Mouse (Mus musculus) kidney, embryonic 15.5 days (tissue): ENCODE measurements at regions not wholly inside any gene's neighbourhood (a gene's known extent, or its start where the extent isn't known, plus 50 kb on each side); places are given as distances from the start of the nearest gene placed in this dataset.
A peak's percentile ranks its signal among the peaks of the same experiment; 100 is the strongest.

Experiments used
- ATAC-seq: fragments of 200-750 bp; cut with Nextera tagmentation; replicated peaks from 2 replicates; pipeline ENCODE4 v1.8.0; 2017; ENCODE audit warnings: moderate TSS enrichment; ENCODE audit not compliant: low FRiP score
- H3K27ac ChIP-seq: fragments of 300-500 bp; sonication (generic); 2 replicates; pipeline ENCODE4 v1.5.1; 2015; ENCODE audit warnings: mild to moderate bottlenecking, inconsistent platforms
- H3K27me3 ChIP-seq: fragments of 300-500 bp; sonication (generic); 2 replicates; pipeline ENCODE4 v1.6.1; 2015; ENCODE audit warnings: inconsistent platforms
- H3K36me3 ChIP-seq: fragments of 300-500 bp; sonication (generic); 2 replicates; pipeline ENCODE4 v1.6.1; 2015; ENCODE audit warnings: inconsistent platforms
- H3K4me1 ChIP-seq: fragments of 300-500 bp; sonication (generic); 2 replicates; pipeline ENCODE4 v1.6.1; 2015; ENCODE audit warnings: inconsistent platforms
- H3K4me2 ChIP-seq: fragments of 300-500 bp; sonication (generic); 2 replicates; pipeline ENCODE4 v1.6.1; 2015; ENCODE audit warnings: moderate library complexity, mild to moderate bottlenecking, inconsistent platforms
- H3K4me3 ChIP-seq: fragments of 300-500 bp; sonication (generic); replicated peaks from 2 replicates; pipeline ENCODE4 v1.5.1; 2015; ENCODE audit warnings: mild to moderate bottlenecking, inconsistent platforms
- H3K9ac ChIP-seq: fragments of 300-500 bp; sonication (generic); 2 replicates; pipeline ENCODE4 v1.6.1; 2015; ENCODE audit warnings: mild to moderate bottlenecking, inconsistent platforms
- H3K9me3 ChIP-seq: fragments of 300-500 bp; sonication (generic); replicated peaks from 2 replicates; pipeline ENCODE4 v1.6.1; 2016; ENCODE audit warnings: inconsistent platforms
- WGBS: fragments of 180-500 bp; shearing (Covaris S2); methylation state at CpG from one replicate; pipeline ENCODE4 v1.1.7; 2015; ENCODE audit warnings: mixed read lengths; 5-methylcytosine and 5-hydroxymethylcytosine counted together

DNA sequence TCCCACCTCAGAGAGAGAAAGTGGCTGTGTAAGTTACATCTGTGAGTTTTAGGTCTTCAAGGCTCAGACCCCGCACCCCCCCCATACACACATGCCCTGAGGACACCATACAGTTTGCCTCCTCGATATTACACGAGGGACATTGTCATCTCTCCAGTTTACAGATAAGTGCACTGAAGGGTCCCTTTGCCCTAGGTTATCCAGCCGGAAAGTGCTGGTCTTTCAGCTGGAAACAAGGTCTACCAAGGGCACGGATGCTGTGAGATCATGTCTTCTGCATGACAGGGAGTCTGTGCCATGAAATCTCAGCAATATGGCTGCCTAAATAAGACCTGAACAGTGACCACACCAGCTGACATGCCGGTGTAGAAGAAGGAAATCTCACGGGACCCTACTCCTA is 329.8 kb downstream of the Gm49356 start:
- Histone ChIP-seq H3K9ac (no peak overlapping the region), H3K36me3 (no peaks in the 10 kb centered on the region), H3K27me3 (no peaks in the 10 kb centered on the region), H3K4me2 (no peak overlapping the region), H3K4me3 (no peak overlapping the region), H3K27ac (no peak overlapping the region), H3K9me3 (no peaks in the 10 kb centered on the region), H3K4me1 (no peaks in the 10 kb centered on the region)
- ATAC-seq: no peak
- WGBS: 79% methylated on average over 7 of the region's 7 CpGs

DNA sequence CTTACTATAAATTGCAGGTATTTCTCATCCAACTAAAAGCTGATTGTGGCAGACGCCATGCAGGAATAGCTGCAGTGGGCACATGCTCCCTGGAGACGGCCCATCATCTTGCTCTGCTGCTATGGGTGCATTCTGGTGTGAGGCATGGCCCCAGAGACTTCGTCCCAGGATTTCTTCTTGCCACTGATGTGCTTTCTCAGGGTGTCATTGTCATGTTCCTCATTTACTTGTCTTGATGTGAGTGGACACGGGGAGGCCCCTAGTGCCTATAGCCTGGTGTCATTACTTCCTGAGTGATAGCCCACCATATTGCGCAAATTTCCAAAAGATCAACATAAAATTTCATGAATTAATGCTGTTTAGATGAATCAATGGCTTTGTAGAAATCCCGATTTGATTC is 336.5 kb downstream of the Gm49356 start:
- H3K4me3 ChIP-seq: no peak overlapping the region
- no peaks in the 10 kb centered on the region for H3K9me3 ChIP-seq
- no peak for ATAC-seq
- H3K27ac ChIP-seq: no peak overlapping the region
- no peak overlapping the region for H3K9ac ChIP-seq
- H3K4me1 ChIP-seq: no peaks in the 10 kb centered on the region
- WGBS: 89% methylated on average over 6 of the region's 6 CpGs
- no peaks in the 10 kb centered on the region for H3K36me3 ChIP-seq
- no peaks in the 10 kb centered on the region for H3K27me3 ChIP-seq
- no peak overlapping the region for H3K4me2 ChIP-seq

DNA sequence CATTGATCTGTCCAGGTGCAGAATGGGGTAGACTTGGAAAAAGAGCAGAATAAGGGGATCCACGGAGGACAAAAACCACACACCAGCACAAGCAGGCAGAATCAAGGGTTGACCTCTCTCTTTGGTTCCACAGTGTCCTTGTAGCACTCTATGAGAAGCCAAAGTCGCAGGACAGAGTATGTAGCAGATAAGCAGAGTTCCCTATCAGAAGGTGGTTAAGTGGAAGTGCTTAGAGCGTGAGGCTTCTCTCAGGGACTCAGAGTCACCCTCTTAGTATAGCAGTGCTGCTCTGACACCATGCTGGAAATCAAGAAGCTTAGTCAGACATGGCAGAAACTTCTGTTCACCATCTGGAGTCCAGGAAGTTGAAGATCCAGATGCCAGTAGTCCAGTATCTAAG is 338.2 kb downstream of the Gm49356 start:
- no peak overlapping the region for H3K27ac ChIP-seq
- H3K9ac ChIP-seq: no peak overlapping the region
- H3K4me1 ChIP-seq: no peaks in the 10 kb centered on the region
- H3K27me3 ChIP-seq: no peaks in the 10 kb centered on the region
- H3K36me3 ChIP-seq: no peaks in the 10 kb centered on the region
- H3K9me3 ChIP-seq: no peaks in the 10 kb centered on the region
- 89% methylated on average over 3 of the region's 3 CpGs for WGBS
- H3K4me2 ChIP-seq: no peak overlapping the region
- ATAC-seq: no peak
- H3K4me3 ChIP-seq: no peak overlapping the region

DNA sequence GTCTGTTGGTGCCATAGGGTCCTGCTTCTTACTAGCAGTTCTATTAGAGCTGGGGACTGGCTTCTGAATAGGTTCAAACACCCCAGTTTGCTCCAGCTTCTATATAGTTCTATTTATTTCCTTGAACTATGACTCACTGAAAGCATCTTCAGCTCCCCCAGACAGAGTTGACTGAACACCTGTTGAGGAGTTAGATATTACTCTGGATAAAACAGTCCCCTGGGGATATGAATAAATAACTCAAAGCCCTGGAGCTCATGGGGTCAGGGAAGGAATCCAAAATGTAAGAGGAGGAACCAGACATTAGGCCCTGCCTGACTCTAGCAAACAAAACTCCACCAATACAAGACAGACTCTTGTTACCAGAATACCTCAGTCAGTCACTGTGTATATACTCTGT is 341.4 kb downstream of the Gm49356 start:
- no peaks in the 10 kb centered on the region for H3K4me1 ChIP-seq
- no peak overlapping the region for H3K4me2 ChIP-seq
- H3K27ac ChIP-seq: no peak overlapping the region
- H3K4me3 ChIP-seq: no peak overlapping the region
- no peak for ATAC-seq
- H3K9me3 ChIP-seq: no peaks in the 10 kb centered on the region
- H3K9ac ChIP-seq: no peak overlapping the region
- no peaks in the 10 kb centered on the region for H3K36me3 ChIP-seq
- no peaks in the 10 kb centered on the region for H3K27me3 ChIP-seq

- no peaks in the 10 kb centered on the region for H3K36me3 ChIP-seq
- WGBS: 85% methylated on average over 1 of the region's 1 CpGs
These were observed 342.6 kb downstream of the Gm49356 start for GRCm38 (mm10) chr15:59231703-59232102.

DNA sequence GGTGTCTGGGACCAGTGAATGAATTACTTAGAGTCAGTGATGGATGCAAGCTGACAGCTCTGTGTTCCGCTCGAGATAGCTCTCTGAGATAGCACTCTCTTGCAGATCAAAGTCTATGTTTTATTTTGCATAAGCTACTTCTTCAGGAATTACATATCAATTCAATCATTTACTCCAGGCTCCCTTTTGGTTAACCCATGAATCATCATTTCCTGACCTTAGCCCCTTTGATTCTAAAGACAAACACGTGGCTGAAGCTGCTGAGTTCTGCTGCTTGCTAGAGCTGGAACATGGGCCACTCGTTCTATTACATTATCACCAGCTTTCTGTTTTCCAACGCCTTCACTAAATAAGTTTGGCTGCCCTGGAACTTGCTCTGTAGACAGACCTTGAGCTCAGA is 343.2 kb downstream of the Gm49356 start:
- ATAC-seq: no peak
- 73% methylated on average over 5 of the region's 5 CpGs for WGBS
- no peaks in the 10 kb centered on the region for H3K9me3 ChIP-seq
- no peak overlapping the region for H3K4me2 ChIP-seq
- H3K27me3 ChIP-seq: no peaks in the 10 kb centered on the region
- no peak overlapping the region for H3K4me3 ChIP-seq
- no peaks in the 10 kb centered on the region for H3K36me3 ChIP-seq
- no peak overlapping the region for H3K27ac ChIP-seq
- H3K4me1 ChIP-seq: no peaks in the 10 kb centered on the region
- H3K9ac ChIP-seq: no peak overlapping the region

More at GRCm38 (mm10) chr15:59231703-59232102, 342.6 kb downstream of the Gm49356 start:
- ATAC-seq: no peak
- Histone ChIP-seq H3K27ac (no peak overlapping the region), H3K4me3 (no peak overlapping the region), H3K9me3 (no peaks in the 10 kb centered on the region), H3K4me2 (no peak overlapping the region), H3K9ac (no peak overlapping the region), H3K4me1 (no peaks in the 10 kb centered on the region), H3K27me3 (no peaks in the 10 kb centered on the region)

- Histone ChIP-seq H3K27ac (no peak overlapping the region), H3K4me3 (no peak overlapping the region), H3K4me2 (no peak overlapping the region), H3K27me3 (no peaks in the 10 kb centered on the region), H3K9me3 (no peaks in the 10 kb centered on the region), H3K36me3 (no peaks in the 10 kb centered on the region), H3K4me1 (no peaks in the 10 kb centered on the region), H3K9ac (no peak overlapping the region)
- WGBS: 78% methylated on average over 6 of the region's 6 CpGs
- ATAC-seq: no peak
These were observed 348.5 kb downstream of the Gm49356 start for GRCm38 (mm10) chr15:59237446-59238161.

DNA sequence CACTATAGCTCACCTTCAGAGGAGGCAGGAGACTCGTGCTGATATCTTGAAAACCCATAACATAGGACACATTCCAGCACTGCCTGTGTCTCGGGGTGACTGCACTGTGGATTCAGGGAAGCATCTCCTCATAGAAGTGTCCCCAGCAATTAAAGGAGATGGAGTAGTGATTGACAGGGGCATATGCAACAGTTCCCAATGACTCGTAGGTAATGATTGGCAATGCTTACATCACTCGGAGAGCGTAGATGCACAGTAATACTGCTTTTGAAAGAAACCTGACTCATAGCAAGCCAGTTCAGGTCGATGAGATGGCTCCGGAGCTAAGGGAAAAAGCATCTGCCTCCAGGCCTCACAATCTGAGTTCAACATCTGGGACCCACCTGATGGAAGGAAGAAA is 352.7 kb downstream of the Gm49356 start:
- H3K4me2 ChIP-seq: no peak overlapping the region
- 87% methylated on average over 7 of the region's 7 CpGs for WGBS
- no peaks in the 10 kb centered on the region for H3K9me3 ChIP-seq
- H3K9ac ChIP-seq: no peak overlapping the region
- no peak for ATAC-seq
- no peak overlapping the region for H3K4me3 ChIP-seq
- no peaks in the 10 kb centered on the region for H3K27me3 ChIP-seq
- H3K27ac ChIP-seq: no peak overlapping the region
- no peaks in the 10 kb centered on the region for H3K36me3 ChIP-seq
- H3K4me1 ChIP-seq: no peaks in the 10 kb centered on the region

GRCm38 (mm10) chr15:59245927-59246649 is 357.0 kb downstream of the Gm49356 start:
- no peak overlapping the region for H3K4me3 ChIP-seq
- no peaks in the 10 kb centered on the region for H3K9me3 ChIP-seq
- no peak overlapping the region for H3K9ac ChIP-seq
- H3K4me1 ChIP-seq: 0 out of 2 replicates have a peak, but pooled peaks cover 2% of the 10 kb centered on the region
- no peaks in the 10 kb centered on the region for H3K36me3 ChIP-seq
- 64% methylated on average over 4 of the region's 4 CpGs for WGBS
- no peak overlapping the region for H3K4me2 ChIP-seq
- no peak for ATAC-seq
- H3K27ac ChIP-seq: peak overlapping the region; percentile 9; the same call in 1 of the 2 replicates
- no peaks in the 10 kb centered on the region for H3K27me3 ChIP-seq

DNA sequence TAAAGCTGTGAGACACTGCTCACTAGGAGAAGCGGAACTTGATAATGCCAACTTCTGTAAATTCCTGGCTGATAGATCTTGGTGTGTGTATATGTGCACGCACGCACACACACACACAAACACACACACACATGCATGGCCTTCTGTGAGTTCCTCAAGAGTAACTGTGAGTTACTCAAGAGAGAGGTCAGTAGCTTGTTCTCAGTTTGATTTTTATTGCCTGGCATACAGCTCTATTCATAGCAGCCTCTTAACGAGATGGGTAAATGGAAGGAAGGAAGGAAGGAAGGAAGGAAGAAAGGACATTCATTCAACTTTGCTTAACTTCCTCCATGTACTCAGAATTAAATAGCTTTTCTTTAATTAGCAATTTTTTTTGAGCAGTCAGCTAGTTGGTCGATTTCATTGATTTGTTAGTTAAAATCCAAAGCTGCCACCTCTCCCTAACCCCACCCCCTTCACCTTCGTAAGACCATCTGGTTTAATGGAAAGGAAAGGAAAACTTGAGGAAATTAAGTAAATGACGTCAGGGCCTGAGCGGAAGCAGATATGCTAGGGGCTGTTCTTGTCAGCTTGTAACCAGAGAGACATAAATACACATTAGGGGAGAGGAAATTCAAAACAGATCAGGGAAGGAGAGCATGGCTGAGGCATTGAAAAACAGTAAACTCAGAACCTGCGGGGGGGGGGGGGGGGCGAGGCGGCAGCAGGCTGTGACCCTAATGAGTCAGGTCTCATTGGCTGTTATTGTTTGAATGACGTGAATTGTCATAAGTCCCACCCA is 359.6 kb downstream of the Gm49356 start:
- Histone ChIP-seq H3K36me3 (no peaks in the 10 kb centered on the region), H3K27me3 (no peaks in the 10 kb centered on the region), H3K4me3 (no peak overlapping the region), H3K4me2 (no peak overlapping the region), H3K9ac (no peak overlapping the region), H3K27ac (0 out of 2 replicates have a peak overlapping the region, but pooled peaks have one; percentile 9), H3K9me3 (no peaks in the 10 kb centered on the region), H3K4me1 (0 out of 2 replicates have a peak, but pooled peaks cover 2% of the 10 kb centered on the region)
- no peak for ATAC-seq
- WGBS: 55% methylated on average over 11 of the region's 12 CpGs

DNA sequence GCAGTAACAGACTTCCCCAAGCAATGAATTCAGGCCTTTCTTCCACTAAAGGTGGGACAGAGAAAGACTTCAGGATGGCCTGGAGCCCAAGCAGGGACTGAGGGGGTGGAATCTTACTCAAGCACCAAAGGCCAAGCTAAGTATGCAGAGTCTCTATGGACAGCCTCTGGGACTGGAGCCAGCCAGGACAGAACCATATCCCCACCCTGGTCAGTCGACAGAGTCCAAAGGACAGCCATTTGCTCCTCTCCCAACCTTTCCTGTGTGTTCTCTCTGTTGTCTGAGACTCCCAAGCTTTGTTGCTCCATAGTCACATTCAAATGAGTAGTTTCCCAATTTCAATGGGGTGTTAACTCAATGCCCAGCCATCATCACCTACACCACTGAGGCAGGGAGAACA is 372.3 kb downstream of the Gm49356 start:
- 48% methylated on average over 1 of the region's 1 CpGs for WGBS
- Histone ChIP-seq H3K4me3 (no peak overlapping the region), H3K4me2 (no peak overlapping the region), H3K36me3 (no peaks in the 10 kb centered on the region), H3K27ac (no peak overlapping the region), H3K4me1 (peaks cover 11% of the 10 kb centered on the region; the same call in 1 of the 2 replicates), H3K9me3 (no peaks in the 10 kb centered on the region), H3K27me3 (no peaks in the 10 kb centered on the region), H3K9ac (no peak overlapping the region)
- ATAC-seq: no peak

DNA sequence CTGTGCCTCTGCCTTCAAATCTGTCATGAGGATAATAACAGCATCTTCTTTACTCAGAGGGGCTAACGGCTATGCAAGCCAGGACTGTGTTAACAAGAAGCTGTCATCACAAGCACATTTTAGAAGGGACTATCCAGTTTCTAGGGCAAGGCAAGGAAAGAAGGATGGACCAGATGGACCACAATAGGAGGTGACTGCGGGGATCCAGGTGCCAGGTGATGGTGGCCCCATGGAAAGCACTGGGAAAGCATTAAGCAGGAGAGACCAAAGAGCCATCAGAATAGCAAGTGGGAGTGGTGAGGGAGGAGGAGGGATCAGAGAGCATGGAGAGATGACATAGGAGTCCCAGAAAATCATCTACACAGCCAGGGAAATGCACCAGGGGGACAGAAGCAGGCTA is 373.3 kb downstream of the Gm49356 start:
- 80% methylated on average over 2 of the region's 2 CpGs for WGBS
- ATAC-seq: no peak
- peaks cover 11% of the 10 kb centered on the region; the same call in 1 of the 2 replicates for H3K4me1 ChIP-seq
- H3K27me3 ChIP-seq: no peaks in the 10 kb centered on the region
- H3K36me3 ChIP-seq: no peaks in the 10 kb centered on the region
- H3K4me3 ChIP-seq: no peak overlapping the region
- H3K9me3 ChIP-seq: no peaks in the 10 kb centered on the region
- no peak overlapping the region for H3K9ac ChIP-seq
- H3K27ac ChIP-seq: no peak overlapping the region
- no peak overlapping the region for H3K4me2 ChIP-seq
